Mouse (Mus musculus) pancreas, adult 10 weeks (tissue): ENCODE measurements around the gene E330021D16Rik. TPM values are rescaled to one million over a fixed set of nuclear protein-coding genes. Genes with fewer than 3 reads are reported as not detected.

Experiments
- polyA plus RNA-seq: library from polyadenylated mRNA; stranded (reverse); fragments of 350-450 nt; fragmentation: Illumina TruSeq; extraction: RNeasy Lipid Tissue Mini Kit (QIAGEN cat#74804); gene quantifications from one replicate; pipeline ENCODE4 v1.2.3, GENCODE M21; 2015; ENCODE audit warnings: low read depth, low replicate concordance; ENCODE audit not compliant: insufficient read depth

Gene E330021D16Rik
- polyA plus RNA-seq: not detected

DNA sequence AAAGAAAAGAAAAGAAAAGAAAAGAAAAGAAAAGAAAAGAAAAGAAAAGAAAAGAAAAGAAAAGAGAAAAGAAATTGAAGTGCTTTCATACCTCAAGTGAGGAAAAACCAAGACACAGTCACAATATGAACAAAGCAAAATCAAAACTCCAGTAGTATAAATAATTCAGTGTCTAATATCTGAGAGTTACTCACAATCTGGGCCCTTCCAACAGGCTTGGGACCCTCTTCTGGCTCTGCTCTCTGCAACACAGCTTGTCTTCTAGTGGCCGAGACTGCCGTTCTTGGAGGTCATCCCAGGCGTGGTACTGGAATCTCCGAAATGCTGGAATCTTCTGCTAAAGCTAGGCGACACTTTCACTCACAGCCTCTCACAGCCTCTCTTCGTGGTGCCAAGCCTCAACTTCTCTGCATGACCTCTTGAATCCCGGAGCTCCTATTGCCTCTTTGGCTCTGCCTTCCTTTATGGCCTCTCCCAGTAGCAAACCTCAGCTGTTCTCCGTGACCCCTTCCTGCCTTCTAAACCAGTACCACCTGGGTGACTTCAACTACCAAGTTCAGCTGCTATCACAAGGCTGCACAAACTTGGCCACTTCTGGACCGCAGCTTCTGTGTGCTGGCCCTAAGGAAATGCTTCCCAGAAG lies at the start of gene E330021D16Rik:
Gene E330021D16Rik, minus strand, starts transcription at position 437 of the 643 bp plus-strand sequence.

Other genes starting within 250 kb of the E330021D16Rik start
- gene Grin2b, start 242.1 kb downstream of the E330021D16Rik start, polyA plus RNA-seq: not detected
- gene Gm8994, start 88.0 kb downstream of the E330021D16Rik start, polyA plus RNA-seq: not detected
- 4.9 TPM for gene Atf7ip, start 90.6 kb upstream of the E330021D16Rik start, polyA plus RNA-seq
- gene Plbd1, start 246.4 kb upstream of the E330021D16Rik start, polyA plus RNA-seq: 2.7 TPM